Mouse (Mus musculus): Measurements from ENCODE around the gene Rab4b. TPM values are rescaled to one million over a fixed set of nuclear protein-coding genes. Genes with fewer than 3 reads are reported as not detected.

Gene Rab4b
- polyA plus RNA-seq, 1 experiment from 2014 or later: 63.9 TPM

GRCm38 (mm10) chr7:27124969-27125368 is 53.7 kb downstream of the Rab4b start:
- Histone ChIP-seq H3K4me2 (replicated peaks) (no peak overlapping the region), H3K36me3 (no peaks in the 10 kb centered on the region), H3K4me3 (no peak overlapping the region), H3K27ac (no peak overlapping the region), H3K9me3 (no peaks in the 10 kb centered on the region), H3K27me3 (no peaks in the 10 kb centered on the region), H3K4me1 (no peaks in the 10 kb centered on the region), H3K9ac (no peak overlapping the region)
- ATAC-seq (ENCODE audit: insufficient number of reproducible peaks, insufficient read depth, low FRiP score, low TSS enrichment): no peak
- WGBS: 86% methylated on average over 4 of the region's 4 CpGs

- WGBS: 73% methylated on average over 5 of the region's 5 CpGs
Observed at GRCm38 (mm10) chr7:27124305-27124832, 54.3 kb downstream of the Rab4b start.

GRCm38 (mm10) chr7:27119676-27120075 is 59.0 kb downstream of the Rab4b start, which contains the start of gene Cyp2f2:
TSS of gene Cyp2f2 (plus strand) at chr7:27119909.
- Histone ChIP-seq H3K27me3 (no peaks in the 10 kb centered on the region), H3K4me3 (no peak within 1 kb of the TSS), H3K4me1 (no peaks in the 10 kb centered on the region), H3K4me2 (replicated peaks) (no peak within 1 kb of the TSS), H3K36me3 (no peaks in the 10 kb centered on the region), H3K9ac (no peak within 1 kb of the TSS), H3K9me3 (no peaks in the 10 kb centered on the region), H3K27ac (no peak within 1 kb of the TSS)
- no peak for ATAC-seq (ENCODE audit: insufficient number of reproducible peaks, insufficient read depth, low FRiP score, low TSS enrichment)

More at GRCm38 (mm10) chr7:27124305-27124832, 54.3 kb downstream of the Rab4b start:
- no peak for ATAC-seq (ENCODE audit: insufficient number of reproducible peaks, insufficient read depth, low FRiP score, low TSS enrichment)
- H3K9ac ChIP-seq: no peak overlapping the region
- no peak overlapping the region for H3K27ac ChIP-seq
- no peaks in the 10 kb centered on the region for H3K36me3 ChIP-seq
- no peak overlapping the region for H3K4me2 ChIP-seq (replicated peaks)
- no peaks in the 10 kb centered on the region for H3K27me3 ChIP-seq
- H3K4me3 ChIP-seq: no peak overlapping the region
- H3K4me1 ChIP-seq: no peaks in the 10 kb centered on the region
- no peaks in the 10 kb centered on the region for H3K9me3 ChIP-seq

MicroRNAs encoded within 50 kb of the gene (microRNA counts, 519-probe panel; counts per million panel counts)
- 460 counts per million, percentile 65 among the panel's probes with 10 or more counts for microRNA mmu-miR-1191

Small RNAs within 50 kb of the gene (microRNA-seq; reads per million reads assigned to microRNA genes)
- 3.8 reads per million, percentile 17 among the genes with 10 or more reads in this experiment for gene Mir1191
- 0.54 reads per million for gene Mir3101

Other genes starting within 250 kb of the Rab4b start
- not detected in 2 replicates for gene Cyp2a22, start 239.5 kb downstream of the Rab4b start, polyA plus RNA-seq (2016; fragmentation: Nextera tagmentation; extraction: Ambion mirVana)
- not detected in 2 replicates for gene Cyp2a12, start 149.8 kb downstream of the Rab4b start, polyA plus RNA-seq (2016; fragmentation: Nextera tagmentation; extraction: Ambion mirVana)
- gene Cyp2f2, start 59.0 kb downstream of the Rab4b start, polyA plus RNA-seq (2016; fragmentation: Nextera tagmentation; extraction: Ambion mirVana): 0.63 TPM in 1 of 2 replicates, not detected in the other
- gene Cyp2t4, start 25.2 kb downstream of the Rab4b start, polyA plus RNA-seq (2016; fragmentation: Nextera tagmentation; extraction: Ambion mirVana): 0.14 and 0.19 TPM in 2 replicates
- 95.8 and 99.8 TPM in 2 replicates for gene Egln2, start 12.1 kb downstream of the Rab4b start, polyA plus RNA-seq (2016; fragmentation: Nextera tagmentation; extraction: Ambion mirVana)
- 0.49 and 0.67 TPM in 2 replicates for gene Gm21983, start 2.2 kb upstream of the Rab4b start, polyA plus RNA-seq (2016; fragmentation: Nextera tagmentation; extraction: Ambion mirVana)
- 38.8 and 50.4 TPM in 2 replicates for gene Mia, start 2.3 kb upstream of the Rab4b start, polyA plus RNA-seq (2016; fragmentation: Nextera tagmentation; extraction: Ambion mirVana)
- 3.7 and 4.7 TPM in 2 replicates for gene BC024978, start 16.9 kb upstream of the Rab4b start, polyA plus RNA-seq (2016; fragmentation: Nextera tagmentation; extraction: Ambion mirVana)
- 293 and 312 TPM in 2 replicates for gene Snrpa, start 17.4 kb upstream of the Rab4b start, polyA plus RNA-seq (2016; fragmentation: Nextera tagmentation; extraction: Ambion mirVana)
- 9.2 and 11.0 TPM in 2 replicates for gene Itpkc, start 49.8 kb upstream of the Rab4b start, polyA plus RNA-seq (2016; fragmentation: Nextera tagmentation; extraction: Ambion mirVana)
- gene Coq8b, start 54.1 kb upstream of the Rab4b start, polyA plus RNA-seq (2016; fragmentation: Nextera tagmentation; extraction: Ambion mirVana): 16.1 and 19.6 TPM in 2 replicates
- 36.5 and 39.7 TPM in 2 replicates for gene Numbl, start 79.5 kb upstream of the Rab4b start, polyA plus RNA-seq (2016; fragmentation: Nextera tagmentation; extraction: Ambion mirVana)
- 15.9 and 16.8 TPM in 2 replicates for gene Ltbp4, start 158.8 kb upstream of the Rab4b start, polyA plus RNA-seq (2016; fragmentation: Nextera tagmentation; extraction: Ambion mirVana)
- 75.8 and 83.2 TPM in 2 replicates for gene Shkbp1, start 177.1 kb upstream of the Rab4b start, polyA plus RNA-seq (2016; fragmentation: Nextera tagmentation; extraction: Ambion mirVana)
- 0.58 and 0.94 TPM in 2 replicates for gene Gm20479, start 178.5 kb upstream of the Rab4b start, polyA plus RNA-seq (2016; fragmentation: Nextera tagmentation; extraction: Ambion mirVana)

Measured in embryonic facial prominence, embryonic 12.5 days (tissue).